Mouse (Mus musculus): ENCODE results near the gene Ctnna2.

GRCm38 (mm10) chr6:77644591-77644990 is 334.9 kb downstream of the Ctnna2 start:
- TF ChIP-seq CTCF (IDR thresholded peaks at IDR 0.05; ENCODE audit: low read depth) (no peak), EP300 (IDR thresholded peaks at IDR 0.05; ENCODE audit: low read depth) (no peak)
